Mouse (Mus musculus) adrenal gland, postnatal 36 days (tissue): ENCODE data around the gene Asb16. TPM values are rescaled to one million over a fixed set of nuclear protein-coding genes. Genes with fewer than 3 reads are reported as not detected.
"Not testable (repeated sequence)": the region's sequence is repeated elsewhere in the genome, so short reads cannot be mapped to it uniquely, and the experiment has no call there.

Experiments
- DNase-seq, 2 experiments: peaks; one replicate each; pipeline ENCODE4 v3.0.0; 2021; ENCODE audit warnings: mixed read lengths in 1 of 2
- total RNA-seq, 2 experiments: library from RNA; stranded (reverse); gene quantifications; 2 replicates each; pipeline ENCODE4 v1.2.3; 2021

Gene Asb16
- total RNA-seq, 2 experiments from 2014 or later = 0.10 to 0.30 TPM

DNA sequence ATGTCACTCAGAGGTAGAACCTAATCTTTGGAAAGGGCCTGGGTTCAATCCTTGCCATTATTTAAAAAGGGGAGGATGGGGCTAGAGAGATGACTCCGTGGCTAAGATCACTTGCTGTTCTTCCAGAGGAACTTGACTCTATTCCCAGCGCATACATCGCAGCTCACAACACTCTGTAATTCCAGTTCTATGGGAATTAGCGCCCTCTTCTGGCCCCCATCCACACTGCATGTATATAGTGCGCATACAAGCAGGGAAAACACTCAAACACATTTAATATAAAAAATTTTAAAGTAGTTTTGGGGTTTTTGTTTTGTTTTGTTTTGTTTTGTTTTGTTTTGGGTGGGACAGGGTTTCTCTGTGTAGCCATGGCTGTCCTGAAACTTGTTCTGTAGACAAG is 26.7 kb upstream of the Asb16 start:
- no peak for DNase-seq

DNA sequence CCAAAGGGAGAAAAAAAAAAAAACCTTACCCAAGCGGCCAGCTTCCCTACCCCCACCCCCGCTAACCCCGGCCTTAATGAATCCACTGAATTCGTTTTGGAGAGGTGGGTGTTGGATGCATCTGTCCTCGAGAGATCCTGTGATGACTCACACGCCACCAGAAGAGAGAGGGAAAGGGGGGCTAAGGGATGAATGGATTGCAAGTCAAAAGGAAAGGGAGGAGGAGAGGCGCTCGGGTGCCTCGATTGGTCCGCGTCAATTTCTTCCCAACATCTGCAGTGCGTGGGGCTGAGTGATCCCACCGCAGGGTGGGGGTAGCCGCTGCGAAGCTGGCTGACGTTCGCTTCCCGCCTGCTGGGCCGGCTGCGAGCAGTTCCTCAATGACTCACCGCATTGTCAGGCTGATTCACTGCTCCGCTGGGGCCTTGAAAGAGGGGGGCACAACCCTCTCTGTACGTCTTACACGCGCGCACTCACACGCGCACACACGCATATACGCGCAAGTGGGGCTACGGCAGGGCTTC is 23.6 kb upstream of the Asb16 start:
- peak; percentile 87 to 88 for DNase-seq

DNA sequence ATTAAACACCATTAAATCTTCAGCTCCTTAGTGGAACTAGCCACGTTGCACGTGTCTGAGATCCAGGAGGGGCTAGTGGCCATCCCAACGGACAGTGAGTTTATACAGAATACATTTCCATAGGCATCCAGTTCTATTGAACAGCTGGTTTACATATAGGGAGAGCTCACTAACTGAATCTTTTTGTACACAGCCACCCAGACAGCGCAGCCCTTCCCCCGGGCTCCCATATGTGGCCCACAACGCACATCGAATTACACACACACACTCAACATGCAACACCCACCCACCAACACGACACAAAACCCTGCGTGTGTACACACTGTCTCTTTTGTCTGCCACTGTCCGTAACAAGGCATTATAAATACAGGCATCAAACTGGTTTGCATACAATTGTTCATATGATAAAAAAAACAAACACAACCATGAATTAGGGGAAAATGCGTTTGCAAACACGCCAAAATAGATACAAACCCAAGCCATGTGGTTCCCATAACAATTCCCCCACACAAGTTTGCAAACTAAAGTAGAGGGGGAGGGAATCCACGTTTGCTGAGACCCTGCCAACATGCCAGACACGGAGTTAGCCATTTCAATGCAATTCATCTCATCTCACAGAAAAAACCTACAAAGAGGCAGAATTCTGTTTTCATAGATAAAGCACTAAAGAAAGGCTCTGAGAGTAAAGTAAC is 22.8 kb upstream of the Asb16 start:
- DNase-seq = no peak

DNA sequence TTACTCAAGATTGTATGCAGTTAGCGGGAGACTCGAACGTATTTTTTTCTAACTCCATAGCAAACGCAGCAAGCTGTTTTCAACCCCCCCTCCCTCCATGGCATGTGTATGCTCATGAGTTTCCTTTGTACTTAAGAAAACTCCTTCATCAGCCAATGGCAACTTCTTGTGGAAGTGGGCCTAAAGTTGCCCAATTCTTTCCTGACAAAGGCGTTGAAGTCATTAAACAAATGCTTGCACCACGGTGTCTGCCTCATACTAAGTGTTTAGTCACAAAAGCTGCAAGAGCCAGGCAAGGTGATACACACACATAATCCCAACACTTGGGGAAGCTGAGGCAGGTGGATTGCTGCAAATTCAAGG is 22.3 kb upstream of the Asb16 start:
- no peak for DNase-seq

DNA sequence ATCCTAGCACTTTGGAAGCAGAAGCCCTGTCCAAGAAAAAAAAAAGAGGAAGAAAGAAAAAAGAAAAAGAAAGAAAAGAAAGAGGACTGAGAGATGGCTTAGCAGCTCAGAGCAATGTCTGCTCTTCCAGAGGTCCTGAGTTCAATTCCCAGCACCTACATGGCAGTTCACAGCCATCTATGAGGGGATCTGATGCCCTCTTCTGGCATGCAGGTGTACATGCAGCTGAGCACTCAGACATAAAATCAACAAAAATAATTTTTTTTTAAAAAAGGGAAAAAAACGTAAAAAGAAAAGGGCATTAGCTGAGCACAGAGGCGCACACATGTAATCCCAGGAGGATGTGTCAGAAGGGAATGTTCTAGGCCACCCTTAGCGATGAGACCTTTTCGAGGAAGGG is 21.7 kb upstream of the Asb16 start:
- no peak for DNase-seq

DNA sequence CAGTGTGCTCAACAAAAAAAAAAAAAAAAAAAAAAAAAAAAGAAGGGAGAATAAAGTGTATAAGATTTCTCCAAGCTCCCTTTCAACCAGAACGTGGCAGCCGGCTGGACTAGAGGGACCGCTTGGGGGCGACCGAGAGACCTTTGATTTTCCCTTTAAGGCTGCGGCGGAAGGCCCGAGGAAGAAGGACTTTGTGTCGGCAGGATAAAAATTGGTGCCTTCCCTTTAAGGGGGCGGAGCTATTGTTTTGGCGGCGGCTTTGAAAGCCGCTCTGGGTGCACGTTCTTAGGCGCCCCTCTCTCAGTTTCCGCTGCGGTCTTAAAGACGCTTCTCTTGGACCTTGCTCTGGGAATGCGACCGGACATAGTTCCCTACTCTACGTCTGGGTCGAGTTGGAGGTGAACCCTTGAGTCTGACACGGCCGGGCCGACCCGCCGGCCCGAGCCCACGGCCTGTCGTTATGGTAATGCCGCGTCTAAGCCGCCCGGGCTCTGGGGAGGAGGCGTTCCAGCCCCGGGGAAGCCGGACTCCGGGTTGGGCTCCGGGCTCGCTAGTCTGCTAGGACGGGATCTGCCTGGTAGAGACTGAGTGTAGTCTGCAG is 19.8 kb upstream of the Asb16 start, which contains the start of gene BC030867:
TSS of gene BC030867 (plus strand) at position 253 of the 601 bp plus-strand sequence.
- DNase-seq = peak; percentile 90 to 93

DNA sequence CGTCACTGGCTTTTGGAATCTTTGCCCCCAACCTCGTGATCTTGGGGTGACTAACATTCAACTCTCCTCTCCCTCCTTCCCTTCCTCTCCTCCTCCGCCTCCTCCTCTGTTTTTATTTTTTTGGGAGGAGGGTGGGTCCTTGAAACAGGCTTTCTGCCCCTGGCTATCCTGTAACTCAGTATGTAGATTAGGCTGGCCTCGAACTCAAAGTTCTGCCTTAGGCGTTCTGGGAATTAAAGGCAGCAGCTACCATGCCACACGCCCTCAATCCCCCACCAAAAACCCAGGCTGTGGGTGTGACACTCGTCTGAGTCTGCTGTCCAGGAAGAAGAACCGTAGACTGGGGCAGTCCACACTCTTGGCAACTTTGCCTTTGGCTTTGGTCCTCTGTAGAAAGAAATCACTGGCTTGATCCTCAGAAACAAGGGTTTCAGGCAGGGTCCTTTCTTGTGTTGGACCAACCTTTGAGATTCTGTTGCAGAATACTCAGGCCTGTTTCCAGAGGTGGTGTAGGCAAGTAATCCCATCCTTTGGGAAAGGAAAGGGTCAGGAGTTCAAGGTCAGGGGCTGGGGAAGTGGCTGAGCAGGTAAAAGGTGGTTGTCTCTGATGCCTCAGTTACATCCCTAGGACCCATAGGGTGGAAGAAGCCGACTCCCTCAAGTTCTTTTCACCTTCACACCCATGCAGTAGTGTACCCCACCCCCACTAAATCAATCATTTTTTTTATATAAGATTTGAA is 19.0 kb upstream of the Asb16 start:
- no peak for DNase-seq

DNA sequence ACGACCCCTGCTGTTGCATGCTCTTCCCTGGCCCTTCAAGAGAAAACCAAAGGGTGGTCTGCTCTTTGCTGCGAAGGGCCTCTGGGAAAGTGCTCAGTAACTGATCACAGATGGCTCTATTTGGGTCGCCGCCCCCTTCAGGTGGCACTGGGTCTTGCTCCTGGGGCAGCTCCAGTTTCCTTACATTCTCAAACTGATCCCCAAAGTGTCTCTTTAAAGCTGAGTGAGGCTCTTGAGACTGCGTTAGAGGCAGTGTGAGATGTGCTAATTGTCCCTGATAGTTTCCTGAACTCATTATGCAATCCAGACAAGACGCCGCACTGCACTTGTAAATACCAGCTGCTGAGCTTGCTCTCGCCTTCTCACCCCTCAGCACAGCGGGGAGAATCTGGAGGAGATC is 11.0 kb upstream of the Asb16 start:
- DNase-seq = no peak

DNA sequence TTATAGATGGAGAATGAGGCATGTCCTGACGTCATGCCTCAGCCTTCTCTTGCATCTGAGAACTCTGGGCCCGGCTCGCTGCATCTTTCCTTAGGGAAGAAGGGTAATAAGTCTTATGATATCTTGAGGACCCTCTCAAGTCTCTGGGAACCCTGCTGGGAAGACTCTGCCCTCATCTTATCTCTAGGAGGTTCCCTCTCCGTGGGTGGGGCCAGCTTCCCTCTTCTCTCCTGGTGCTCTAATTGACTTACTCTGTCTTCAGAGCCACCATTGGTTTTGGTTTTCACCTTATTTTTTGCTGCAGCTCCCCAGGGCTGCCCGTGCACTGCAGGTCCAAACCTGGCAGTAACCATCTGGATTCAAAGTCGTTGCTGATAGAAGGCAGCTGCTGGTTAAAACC is 10.4 kb upstream of the Asb16 start:
- no peak for DNase-seq

DNA sequence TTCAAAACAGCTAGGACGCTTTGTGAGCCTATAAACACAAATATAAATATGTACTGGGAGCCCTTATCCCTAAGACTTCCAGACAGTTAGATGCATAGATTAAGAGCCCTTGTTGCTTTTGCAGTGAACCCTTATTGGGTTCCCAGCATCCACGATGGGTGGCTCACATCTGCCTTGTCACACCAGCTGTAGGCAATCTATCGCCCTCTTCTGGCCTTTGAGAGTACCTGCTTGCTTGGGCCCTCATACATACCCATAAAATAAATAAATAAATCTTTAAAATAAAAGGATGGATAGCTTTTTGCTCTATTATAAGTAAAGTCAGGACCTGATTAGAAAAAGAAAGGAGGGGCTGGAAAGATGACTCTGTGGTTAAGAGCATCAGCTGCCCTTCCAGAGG is 10.0 kb upstream of the Asb16 start:
- DNase-seq = no peak

DNA sequence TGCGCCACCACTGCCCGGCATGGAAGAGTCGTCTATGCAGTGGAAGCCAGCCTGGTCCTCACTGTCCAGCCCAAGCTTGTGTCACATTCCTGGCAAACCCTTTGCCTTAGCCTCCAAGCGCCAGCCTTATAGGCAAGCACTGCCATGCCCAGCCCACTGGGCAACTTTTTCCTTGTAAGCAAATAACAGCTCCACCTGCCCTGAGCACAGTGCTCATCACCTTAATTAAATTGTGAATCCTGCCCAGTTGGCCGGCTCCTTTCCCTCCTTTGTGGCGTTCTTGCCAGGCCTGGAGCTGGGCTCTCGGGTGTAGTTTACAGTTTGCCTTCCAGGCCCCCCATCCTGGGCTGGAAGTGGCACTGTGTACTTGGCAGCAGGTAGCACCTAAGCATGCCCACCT is 5.3 kb upstream of the Asb16 start:
- no peak for DNase-seq

DNA sequence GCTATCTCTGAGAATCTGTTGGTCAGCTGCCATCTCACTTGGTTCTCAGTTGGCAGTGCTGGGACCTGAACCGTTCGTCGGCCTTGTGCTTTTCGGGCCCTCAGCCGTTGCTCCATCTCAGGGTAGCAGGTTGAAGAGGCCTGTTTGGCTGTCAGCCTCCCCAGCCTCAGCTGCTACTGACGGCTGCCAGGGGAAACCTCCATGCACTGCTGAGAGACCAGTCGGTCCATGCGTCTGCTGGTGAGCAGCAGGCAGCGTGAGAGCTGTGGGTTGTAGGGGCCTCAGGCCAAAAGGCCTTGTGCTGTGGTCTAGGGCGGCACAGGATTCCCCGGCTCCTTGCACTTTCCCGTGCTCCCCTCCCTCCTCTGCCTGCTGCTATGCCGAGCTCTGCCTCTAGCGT is 2.7 kb upstream of the Asb16 start:
- no peak for DNase-seq

DNA sequence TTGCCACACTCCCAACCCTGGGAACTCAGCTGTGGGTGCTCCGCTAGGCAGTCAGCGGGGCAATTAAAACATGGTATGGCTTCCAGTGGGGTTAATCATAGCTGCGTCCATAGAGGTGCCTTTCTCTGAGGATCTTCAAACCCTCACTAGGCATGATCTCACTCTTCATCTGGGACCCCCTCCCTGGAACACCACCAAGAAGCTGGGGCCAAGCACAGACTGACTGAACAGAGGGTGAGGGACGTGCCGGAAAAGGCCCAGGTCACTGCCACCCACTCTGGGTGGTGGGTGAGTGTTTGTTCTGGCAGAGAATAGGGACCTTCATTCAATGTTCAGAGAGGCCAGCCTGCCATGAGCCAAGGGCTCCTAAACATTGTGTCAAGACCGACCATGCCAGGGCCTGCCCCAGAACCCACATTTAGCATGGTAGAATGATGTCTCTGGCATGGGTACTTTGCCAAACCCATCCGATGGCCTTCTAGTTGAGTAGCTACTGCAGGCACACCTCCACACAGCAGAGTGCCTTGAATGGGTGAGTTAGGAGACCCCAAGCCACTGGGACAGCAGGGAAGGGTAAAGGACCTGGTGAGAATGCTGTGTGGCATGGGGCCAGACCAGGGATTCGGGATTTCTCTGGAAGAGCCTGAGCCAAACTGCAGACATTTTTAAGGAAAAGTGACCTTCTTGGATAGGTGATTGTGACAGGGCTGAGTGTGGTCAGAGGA is 1.8 kb upstream of the Asb16 start:
- no peak for DNase-seq

DNA sequence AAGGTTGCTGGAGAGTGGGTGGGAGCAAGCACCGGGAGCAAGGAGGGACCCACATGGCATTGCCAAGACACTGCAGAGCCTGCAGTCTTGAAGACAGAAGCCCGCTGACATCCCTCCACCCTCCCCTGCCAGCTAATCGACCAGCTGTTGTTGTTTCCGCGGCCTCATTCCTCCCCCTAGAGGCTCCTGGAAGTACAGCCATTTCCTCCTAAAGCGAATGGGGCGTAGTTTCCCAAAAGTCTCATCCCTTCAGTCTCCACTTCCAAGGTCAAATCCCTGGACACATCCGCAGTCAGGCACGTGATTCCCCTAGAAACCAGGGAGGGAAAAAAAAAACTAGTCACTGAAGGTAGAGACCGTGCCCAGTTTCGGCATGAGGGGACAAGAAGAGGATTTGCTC is 1.1 kb upstream of the Asb16 start:
- DNase-seq = peak; percentile 78 to 85

DNA sequence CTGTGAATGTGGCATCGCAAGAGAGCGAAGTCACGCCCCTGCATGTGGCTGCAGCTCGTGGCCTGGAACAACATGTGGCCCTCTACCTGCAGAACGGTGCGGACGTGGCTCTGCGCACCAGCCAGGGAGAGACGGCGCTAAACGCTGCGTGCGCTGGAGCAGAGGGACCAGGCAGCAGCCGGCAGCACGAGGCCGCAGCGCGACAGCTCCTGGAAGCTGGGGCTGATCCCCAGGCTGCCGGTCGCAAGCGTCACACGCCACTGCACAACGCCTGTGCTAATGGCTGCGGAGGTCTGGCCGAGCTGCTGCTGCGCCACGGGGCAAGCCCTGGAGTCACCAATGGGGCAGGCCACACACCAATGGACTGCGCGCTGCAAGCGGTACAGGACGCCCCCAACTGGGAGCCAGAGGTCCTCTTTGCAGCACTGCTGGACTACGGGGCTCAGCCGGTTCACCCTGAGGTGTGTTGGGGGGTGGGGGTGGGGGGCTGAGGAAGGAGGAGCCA is 7.9 kb downstream of the Asb16 start:
- DNase-seq = peak; percentile 62 to 66

DNA sequence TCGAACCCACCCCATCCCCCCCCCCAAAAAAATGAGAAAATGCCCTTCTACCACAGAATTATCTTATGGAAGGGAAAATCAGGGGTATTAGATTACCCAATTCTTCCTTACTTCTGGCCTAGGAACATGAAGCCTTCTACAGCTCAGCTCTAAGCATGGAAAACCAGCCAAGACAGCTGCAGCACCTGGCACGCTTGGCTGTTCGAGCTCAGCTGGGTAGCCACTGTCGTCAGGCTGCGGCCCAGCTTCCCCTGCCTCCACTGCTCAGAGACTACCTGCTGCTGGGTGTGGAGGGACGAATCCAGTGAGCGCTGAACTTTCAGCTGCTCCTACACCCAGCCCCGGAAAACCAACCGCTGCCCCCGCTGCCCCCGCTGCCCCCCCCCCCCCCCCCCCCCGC is 9.2 kb downstream of the Asb16 start:
- DNase-seq = no peak

DNA sequence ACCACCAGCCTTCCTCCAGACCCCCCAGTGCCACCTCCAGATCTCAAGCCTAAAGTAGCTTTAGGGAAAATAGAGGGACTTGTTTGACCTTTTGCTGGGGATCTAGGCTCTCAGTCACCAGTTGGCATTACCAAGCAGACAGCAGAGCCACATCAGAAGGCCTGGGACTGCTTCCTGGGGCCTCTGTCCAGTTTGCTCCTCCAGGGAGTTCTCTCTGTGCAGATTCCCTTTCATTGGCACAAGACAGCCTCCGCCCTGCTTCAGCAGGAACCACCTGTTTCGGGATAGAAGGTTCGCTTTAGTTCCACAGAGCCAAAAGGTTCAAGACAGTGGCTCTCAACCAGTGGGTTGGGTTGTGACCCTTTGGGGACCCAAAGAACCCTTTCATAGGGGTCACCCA is 11.1 kb downstream of the Asb16 start:
- DNase-seq = no peak

DNA sequence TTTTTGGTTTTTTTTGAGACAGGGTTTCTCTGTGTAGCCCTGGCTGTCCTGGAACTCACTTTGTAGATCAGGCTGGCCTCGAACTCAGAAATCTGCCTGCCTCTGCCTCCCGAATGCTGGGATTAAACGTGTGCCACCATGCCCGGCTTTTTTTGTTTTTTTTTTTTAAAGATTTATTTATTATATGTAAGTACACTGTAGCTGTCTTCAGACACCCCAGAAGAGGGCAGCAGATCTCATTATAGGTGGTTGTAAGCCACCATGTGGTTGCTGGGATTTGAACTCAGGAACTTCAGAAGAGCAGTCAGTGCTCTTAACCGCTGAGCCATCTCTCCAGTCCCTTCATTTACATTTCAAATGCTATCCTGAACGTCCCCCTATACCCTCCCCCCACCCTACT is 11.7 kb downstream of the Asb16 start:
- DNase-seq = not testable (repeated sequence)

DNA sequence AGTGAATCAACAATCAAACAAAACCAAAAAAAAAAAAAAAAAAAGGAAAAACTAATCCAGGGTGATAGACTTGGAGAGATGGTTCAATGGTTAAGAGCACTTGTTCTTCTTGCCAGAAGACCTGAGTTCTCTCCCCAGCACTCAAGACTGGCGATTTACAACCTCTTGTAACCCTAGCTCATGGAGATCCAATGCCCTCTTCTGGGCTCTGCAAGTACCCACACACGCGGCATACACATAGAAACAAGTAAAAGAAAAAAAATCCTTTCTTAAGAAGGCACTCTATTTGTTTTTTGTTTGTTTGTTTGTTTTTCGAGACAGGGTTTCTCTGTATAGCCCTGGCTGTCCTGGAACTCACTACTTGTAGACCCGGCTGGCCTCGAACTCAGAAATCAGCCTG is 15.4 kb downstream of the Asb16 start:
- DNase-seq = no peak

DNA sequence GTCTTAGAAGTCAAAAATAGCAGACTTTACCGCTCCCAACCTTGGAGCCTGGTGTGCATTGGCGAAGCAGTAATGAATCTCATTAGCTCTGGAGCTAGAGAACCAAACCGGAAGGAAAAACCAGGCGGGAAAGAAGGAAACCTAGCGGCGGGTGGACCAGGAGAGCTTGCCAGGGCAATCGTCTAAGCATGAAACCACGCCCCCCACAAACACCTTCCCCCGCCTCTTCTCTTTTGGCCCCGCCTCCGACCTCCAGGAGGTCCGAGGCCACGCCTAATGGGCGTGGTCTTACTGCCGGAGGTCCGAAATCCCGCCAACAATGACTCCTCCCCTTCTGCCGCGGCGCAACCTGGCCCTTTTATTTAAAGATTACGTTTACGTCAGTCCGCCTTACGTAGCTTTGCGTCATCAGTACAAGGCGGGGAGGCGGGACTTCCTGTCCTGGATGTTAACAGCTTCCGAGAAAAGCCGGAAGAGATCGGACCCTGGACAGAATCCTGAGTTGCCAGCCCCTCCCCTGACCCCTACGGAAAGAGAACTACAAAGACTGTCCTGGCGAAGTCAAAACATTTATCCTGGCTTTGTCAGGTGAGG is 16.1 kb downstream of the Asb16 start, which contains the start of gene Tmub2:
TSS of gene Tmub2 (plus strand) at position 431 of the 594 bp plus-strand sequence.
- peak; percentile 94 to 96 for DNase-seq

DNA sequence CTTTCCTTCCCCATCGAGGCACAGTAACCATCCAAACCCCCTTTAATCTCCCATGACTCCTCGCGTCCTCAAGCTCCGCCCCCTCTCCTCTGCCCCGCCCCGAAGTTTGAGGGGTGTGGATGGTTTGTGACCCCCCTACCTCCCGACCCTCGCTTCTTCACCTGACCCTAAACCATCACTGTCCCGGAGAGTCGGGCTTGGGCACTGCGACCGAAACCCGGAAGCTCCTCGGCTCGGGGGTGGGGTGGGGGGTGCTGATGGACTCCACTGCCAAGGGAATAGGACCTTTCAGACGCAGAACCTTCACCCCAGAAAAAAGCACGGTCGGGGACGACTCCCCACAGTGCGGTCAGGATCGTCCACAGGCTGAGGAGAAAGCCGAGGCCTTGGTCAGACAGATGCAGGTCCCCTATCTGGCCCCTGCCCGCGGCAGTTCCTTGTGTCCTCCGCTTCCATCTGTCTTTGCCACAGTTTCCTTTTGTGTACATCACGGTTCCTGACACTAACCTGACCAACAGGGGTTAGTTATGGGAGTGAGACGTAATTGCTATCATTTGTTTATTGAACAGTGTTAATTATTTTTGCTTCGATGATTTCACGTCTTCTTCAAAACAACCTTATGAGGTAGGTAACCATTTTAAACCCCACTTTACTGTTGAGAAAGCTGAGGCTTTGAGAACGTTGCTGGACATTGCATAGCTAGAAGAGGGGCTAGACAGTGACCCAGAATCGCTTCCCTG is 16.7 kb downstream of the Asb16 start:
- no peak for DNase-seq
